Mouse (Mus musculus) splenic B cell, adult 2 months (primary cell): ENCODE data around the gene Spg11.

Source experiments
- DNase-seq: peaks from one replicate; pipeline ENCODE4 v3.0.0-alpha.2; 2011; ENCODE audit warnings: low read depth, low spot score
- H3K27me3 ChIP-seq: 2 replicates; pipeline ENCODE4 v1.6.1; 2012; ENCODE audit warnings: mild to moderate bottlenecking, low read length, moderate library complexity, mixed read lengths; ENCODE audit not compliant: control insufficient read depth, poor library complexity, insufficient read depth, severe bottlenecking
- H3K36me3 ChIP-seq: 2 replicates; pipeline ENCODE4 v1.6.1; 2012; ENCODE audit warnings: mild to moderate bottlenecking, low read length, moderate library complexity, mixed read lengths; ENCODE audit not compliant: control insufficient read depth, poor library complexity, insufficient read depth, severe bottlenecking

Gene Spg11

DNA sequence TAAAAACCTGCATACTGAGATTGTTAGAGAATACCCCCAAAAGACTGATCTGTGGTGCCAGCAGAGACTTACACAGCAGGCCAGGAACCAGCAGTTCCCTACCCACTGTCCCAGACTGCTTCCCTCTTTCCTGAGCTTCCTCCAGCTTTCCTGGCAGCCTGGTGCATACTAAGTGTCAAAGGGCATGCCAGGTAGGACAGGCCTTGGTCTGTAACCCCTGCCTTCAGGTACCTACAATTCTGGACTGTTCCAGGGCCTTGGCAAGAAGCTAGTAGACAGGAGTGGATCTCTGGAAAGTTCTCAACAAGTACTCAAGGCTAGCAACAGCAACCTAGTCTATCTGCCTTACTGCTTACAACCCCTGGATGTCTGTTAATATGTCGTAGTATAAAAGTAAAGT, 33.0 kb upstream of the Spg11 start:
- peaks cover 16% of the 10 kb centered on the region for H3K36me3 ChIP-seq
- no peaks in the 10 kb centered on the region for H3K27me3 ChIP-seq
- no peak for DNase-seq

DNA sequence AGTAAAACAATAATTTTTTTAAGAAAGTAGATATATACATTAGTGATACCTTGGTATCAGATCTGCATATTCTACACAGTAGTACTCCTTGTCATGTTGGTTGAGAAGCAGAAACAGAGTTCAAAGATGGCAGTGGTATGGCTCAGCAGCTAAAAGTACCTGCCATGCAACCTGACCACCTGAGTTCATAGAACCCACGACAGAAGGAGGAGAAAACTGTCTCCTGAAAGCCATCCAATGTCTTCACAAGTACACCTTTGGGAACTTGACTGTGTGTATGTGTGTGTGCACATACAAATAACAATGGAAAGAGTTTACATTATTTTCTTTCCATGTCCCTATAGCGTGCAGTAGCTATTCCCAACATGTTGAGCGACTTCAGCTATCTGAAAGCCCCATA, 31.5 kb upstream of the Spg11 start:
- Histone ChIP-seq H3K36me3 (peaks cover 11% of the 10 kb centered on the region), H3K27me3 (no peaks in the 10 kb centered on the region)
- no peak for DNase-seq

DNA sequence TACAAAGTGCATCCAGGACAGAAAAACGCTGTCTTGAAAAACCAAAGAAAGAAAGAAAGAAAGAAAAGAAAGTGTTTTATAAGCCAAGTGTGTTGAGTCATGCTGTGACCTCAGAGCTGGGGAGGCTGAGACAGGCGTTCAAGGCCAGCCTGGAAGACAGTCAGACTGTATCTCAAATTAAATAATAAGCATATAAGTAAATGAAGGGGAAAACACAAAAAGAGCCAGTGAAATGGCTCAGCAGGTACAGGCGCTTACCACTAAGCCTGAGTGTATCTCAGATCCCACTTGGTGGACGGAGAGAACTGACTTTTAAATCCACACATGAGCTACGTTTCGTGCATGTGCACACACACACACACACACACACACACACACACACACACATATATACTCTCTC, 31.1 kb upstream of the Spg11 start:
- H3K27me3 ChIP-seq: no peaks in the 10 kb centered on the region
- DNase-seq: no peak
- H3K36me3 ChIP-seq: peaks cover 11% of the 10 kb centered on the region

DNA sequence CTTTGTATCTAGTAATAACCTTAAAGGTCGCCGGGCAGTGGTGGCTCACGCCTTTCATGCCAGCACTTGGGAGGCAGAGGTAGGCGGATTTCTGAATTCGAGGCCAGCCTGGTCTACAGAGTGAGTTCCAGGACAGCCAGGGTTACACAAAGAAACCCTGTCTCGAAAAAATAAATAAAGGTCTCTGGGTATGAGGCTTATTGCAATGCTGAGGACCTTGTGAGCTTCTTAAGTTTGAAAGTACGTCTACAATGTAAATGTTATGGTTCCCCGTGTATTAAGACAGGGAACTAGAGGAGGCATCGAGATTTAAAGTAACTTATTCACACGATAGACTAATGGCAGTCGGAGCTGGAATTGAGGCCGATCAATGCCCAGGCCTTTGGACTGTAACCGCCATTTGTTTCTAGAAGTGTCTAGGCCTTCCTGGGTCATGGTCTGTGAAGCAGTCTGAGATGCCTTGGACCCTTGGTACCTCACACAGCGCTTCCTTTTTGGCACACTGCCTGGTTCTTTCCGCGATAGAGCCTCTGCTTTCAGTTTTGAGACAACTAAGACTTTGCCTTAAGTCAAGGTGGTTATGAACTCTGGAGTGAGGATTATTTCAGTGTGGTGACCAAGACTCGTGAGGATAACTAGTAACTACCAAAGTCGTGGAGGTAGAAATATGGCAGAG, 30.2 kb upstream of the Spg11 start:
- H3K36me3 ChIP-seq: peaks cover 11% of the 10 kb centered on the region
- H3K27me3 ChIP-seq: no peaks in the 10 kb centered on the region
- peak; percentile 92 for DNase-seq

DNA sequence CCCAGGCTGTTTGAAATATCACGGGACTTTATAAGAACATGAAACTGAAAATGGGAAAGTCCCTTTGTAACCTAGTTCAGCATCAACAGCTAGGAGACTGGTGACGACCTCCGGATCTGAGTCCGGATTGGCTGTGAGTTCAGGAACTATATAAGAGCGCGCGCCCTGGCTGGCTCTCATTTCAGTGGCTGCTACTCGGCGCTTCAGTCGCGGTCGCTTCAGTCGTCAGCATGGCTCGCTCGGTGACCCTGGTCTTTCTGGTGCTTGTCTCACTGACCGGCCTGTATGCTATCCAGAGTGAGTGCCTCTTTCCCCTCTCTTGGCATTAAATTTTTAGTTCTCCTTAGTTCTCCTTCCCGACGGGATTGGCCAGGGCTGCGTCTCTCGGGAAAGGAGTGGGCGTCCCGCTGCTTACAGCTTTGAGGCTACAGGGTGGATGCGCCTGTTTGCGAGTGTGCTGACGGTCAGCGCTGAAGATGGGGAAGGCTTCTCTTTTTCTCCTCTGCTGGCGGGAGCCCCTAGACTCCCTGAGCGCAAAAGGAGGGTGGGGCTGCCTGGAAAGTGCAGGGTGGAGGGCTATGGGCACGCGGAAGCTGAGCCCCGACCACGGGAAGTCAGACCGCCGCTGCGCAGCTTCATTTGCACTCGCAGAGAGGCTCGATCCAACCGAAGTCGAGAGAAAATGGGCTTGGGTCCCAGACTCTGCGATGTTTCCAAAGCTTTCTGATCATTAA, 29.5 kb upstream of the Spg11 start, which contains the start of gene B2m:
Gene B2m, plus strand, starts transcription at position 179 of the 734 bp plus-strand sequence.
- DNase-seq: peak; percentile 99
- Histone ChIP-seq H3K36me3 (peaks cover 7% of the 10 kb centered on the region), H3K27me3 (no peaks in the 10 kb centered on the region)

DNA sequence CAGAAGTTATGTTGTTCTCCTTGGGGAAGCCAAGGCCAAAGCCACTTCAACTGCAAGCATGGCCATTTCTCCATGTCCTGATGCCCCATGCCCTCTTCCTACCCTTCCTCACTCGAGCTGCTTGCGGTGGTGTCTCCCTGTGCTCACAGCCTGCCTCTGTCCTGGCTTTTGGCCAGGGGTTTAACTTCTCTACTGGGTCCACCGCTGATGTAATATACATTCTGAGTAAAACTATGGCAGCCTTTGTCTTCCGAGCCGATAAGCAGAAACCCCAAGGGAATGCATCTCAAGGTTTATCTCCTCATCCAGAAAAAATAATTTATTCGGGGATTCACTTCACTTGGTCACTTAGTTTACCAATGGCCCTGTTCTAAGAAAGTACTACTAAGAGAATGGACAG, 28.5 kb upstream of the Spg11 start:
- Histone ChIP-seq H3K27me3 (no peaks in the 10 kb centered on the region), H3K36me3 (peaks cover 4% of the 10 kb centered on the region; the same call in 1 of the 2 replicates)
- DNase-seq: no peak

DNA sequence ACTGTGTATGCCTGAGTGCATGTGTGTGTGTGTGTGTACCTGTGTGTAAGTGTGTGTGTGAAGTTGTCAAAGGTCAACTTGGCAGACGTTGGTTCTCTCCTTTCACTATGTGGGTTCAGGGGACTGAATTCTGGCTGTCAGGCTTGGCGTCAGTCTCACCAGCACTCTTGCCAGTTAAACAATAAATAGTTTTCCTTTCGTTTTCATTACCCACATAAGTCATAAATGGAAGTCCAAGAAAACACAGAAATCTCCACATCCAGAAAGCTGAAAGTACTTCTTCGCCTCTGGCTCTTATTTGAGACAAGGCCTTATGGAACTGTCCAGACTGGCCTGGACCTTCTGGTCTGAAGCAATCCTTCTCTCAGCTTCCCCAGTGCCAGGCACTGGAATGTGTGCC, 27.6 kb upstream of the Spg11 start:
- Histone ChIP-seq H3K36me3 (peaks cover 4% of the 10 kb centered on the region; the same call in 1 of the 2 replicates), H3K27me3 (no peaks in the 10 kb centered on the region)
- peak; percentile 62 for DNase-seq

DNA sequence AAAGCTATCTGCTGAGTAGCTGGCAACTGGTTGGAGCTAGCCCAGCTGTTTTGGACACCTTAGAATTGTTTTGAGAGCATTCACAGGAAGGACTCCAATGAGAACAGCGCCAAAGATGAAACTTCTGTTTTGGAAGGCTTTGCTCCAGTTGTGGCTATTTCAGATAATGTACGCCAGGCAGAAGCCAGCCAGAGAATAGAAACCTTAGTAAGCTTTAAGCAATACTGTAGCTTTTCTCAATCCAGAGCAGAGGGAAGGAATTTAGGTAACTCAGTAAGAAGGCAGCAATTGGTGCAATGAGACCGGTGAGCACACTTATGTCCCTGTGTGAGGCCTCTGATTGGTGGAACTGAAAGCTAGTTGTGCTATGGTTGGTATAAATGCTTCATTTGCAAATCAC, 24.9 kb upstream of the Spg11 start:
- DNase-seq: no peak
- no peaks in the 10 kb centered on the region for H3K27me3 ChIP-seq
- H3K36me3 ChIP-seq: no peaks in the 10 kb centered on the region

DNA sequence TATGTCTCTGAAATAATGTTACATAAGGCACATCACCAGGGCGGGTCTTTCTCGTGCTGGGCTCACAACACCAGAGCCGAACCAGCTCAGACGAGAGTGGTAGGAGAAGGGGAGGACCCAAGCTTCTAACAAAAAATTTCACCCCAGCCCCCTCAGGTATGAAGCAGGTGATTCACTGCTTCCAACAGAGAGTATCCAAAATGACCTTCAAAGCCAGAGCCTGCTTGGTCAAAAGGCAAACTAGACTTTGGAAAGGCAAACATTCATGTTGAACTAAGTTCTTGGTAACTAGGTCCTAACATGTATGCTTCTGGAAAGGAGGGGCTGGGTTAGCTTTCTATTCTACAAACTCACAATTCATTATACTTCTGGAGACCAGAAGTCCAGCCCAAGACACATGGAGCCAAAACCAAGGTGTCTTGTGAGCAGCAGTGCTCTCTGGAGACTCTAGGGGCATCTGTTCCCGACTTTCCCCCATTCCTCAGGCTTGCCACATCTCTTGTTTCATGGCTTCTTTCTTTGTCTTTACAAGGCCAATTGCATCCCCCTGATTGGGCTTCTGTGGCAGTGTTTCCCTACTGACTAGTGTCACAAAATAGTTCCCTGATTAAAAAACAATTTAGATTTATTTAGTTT, 23.3 kb upstream of the Spg11 start:
- H3K27me3 ChIP-seq: no peaks in the 10 kb centered on the region
- H3K36me3 ChIP-seq: no peaks in the 10 kb centered on the region
- no peak for DNase-seq

DNA sequence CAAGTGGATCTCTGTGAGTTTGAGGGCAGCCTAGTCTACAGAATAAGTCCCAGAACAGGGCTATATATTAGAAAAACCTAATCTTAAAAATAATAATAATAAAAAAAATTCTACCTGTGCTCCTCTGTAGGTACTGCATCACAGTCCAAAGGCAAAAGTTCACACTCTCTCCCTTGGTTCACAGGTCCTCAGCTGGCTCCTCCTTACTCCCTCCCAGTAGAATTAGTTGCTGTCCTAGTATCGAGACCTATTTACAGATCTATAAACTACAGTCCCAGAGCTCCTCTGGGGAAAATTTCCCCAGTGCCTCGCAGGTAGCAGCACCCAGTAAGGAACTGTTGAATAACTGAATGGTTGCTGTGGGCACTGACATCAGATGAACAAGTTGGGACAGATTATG, 22.6 kb upstream of the Spg11 start:
- Histone ChIP-seq H3K36me3 (no peaks in the 10 kb centered on the region), H3K27me3 (no peaks in the 10 kb centered on the region)
- no peak for DNase-seq

DNA sequence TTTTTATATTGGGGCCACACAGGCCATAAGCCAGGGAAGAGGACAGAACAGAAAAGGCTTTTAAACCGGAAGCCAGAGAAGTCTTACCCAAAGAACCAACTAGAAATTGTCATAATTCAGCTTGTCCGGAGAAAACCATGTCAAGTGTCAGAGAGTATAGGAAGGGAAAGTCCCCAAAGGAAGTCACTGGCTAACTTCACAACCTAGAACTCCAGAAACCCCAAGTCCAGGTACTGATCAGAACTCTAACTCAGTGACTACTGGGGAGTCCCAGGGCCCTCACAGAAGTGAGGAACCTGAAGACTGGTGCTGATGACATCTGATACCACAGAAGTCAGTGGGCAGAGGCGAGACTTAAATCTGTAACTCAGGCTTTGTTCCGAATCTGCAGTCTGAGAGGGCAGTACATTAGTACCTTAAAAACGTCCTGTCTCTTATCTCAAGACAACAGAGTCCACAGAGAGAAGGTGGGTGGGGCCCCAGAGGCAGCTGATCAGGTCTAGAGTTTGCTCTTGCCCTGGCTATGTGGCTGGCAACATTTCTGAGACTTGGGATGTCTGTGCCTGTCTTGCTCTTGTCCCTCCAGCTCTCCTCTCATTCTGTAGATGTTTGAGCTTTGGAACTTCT, 19.8 kb upstream of the Spg11 start:
- no peak for DNase-seq

DNA sequence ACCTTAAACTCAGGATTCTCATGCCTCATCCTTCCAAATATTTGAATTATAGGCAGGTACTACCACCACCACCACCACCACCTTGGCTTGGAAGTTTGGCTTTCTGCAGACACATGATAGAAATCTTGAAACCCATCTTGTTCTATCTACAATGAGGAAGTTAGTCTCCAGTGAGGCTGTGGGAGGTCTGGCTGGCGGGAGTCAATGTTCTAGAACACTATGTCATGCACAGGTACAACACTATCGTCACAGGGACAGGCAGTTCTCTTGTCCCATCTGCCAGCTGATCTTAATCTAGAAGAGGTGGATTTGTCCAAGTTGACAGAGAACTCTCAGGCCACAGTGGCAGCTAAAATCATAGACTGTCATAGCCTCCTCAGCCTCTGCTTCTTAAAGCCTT, 14.4 kb upstream of the Spg11 start:
- no peaks in the 10 kb centered on the region for H3K27me3 ChIP-seq
- no peaks in the 10 kb centered on the region for H3K36me3 ChIP-seq
- no peak for DNase-seq

More for the DNA sequence above, 19.8 kb upstream of the Spg11 start:
- Histone ChIP-seq H3K27me3 (no peaks in the 10 kb centered on the region), H3K36me3 (no peaks in the 10 kb centered on the region)

DNA sequence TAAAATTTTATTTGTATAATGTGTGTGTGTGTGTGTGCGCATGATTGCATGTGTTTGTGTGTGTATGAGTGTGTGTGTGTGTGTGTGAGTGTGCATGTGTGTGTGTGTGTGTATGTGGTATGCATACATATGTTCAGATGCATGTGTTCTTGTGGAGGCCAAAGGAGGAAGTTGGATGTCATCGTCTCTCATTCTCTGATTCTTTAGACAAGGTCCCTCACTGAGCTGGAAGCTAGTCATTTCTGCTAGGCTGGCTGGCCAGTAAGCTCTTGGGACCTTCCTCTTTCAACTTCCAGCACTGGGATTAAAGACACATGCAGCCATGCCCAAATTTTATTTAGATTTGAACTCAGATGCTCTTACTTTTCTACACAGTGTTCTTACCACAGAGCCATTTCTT, 13.9 kb upstream of the Spg11 start:
- no peaks in the 10 kb centered on the region for H3K36me3 ChIP-seq
- no peak for DNase-seq

DNA sequence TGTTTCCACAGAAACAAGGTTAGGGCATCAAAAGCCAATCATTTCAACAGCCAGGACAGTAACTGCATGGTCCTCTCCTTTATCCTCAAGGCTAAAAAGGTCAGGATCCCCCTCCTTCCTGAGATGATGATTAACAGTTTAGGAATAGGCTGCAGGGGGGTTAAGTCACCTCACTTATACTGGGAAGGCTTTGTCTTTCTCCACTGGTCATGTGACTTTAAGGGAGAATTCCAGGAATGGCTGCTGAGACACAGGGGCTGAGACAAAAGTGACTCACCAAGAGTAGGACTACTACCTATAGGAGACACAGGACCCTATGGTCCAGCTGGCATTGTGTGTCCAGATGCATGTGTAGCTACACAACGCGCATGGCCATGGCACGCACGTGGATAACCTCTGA, 9.4 kb upstream of the Spg11 start:
- Histone ChIP-seq H3K27me3 (no peaks in the 10 kb centered on the region), H3K36me3 (no peaks in the 10 kb centered on the region)
- DNase-seq: no peak

More for the DNA sequence above, 13.9 kb upstream of the Spg11 start:
- H3K27me3 ChIP-seq: no peaks in the 10 kb centered on the region
